Mouse (Mus musculus) forebrain, embryonic 14.5 days (tissue): ENCODE results near the gene Ntn1. TPM values are rescaled to one million over a fixed set of nuclear protein-coding genes. Genes with fewer than 3 reads are reported as not detected.

Experiments used
- ATAC-seq: fragments of 200-750 bp; cut with Nextera tagmentation; 2 replicates; pipeline ENCODE4 v1.8.0; 2017; ENCODE audit warnings: mild to moderate bottlenecking, moderate library complexity
- DNase-seq: peaks from one replicate; pipeline ENCODE4 v3.0.0-alpha.2; 2015; ENCODE audit warnings: low spot score
- H3K27ac ChIP-seq: fragments of 300-500 bp; sonication (generic); 2 replicates; pipeline ENCODE4 v1.5.1; 2014; ENCODE audit warnings: low read depth, mild to moderate bottlenecking, control low read depth, low read length, moderate library complexity
- H3K27me3 ChIP-seq: fragments of 300-500 bp; sonication (generic); replicated peaks from 2 replicates; pipeline ENCODE4 v1.6.1; 2014; ENCODE audit warnings: low read length, control low read depth, mixed read lengths; ENCODE audit not compliant: control insufficient read depth, insufficient read depth
- H3K36me3 ChIP-seq: fragments of 300-500 bp; sonication (generic); 2 replicates; pipeline ENCODE4 v1.6.1; 2014; ENCODE audit warnings: low read length, control low read depth; ENCODE audit not compliant: control insufficient read depth, insufficient read depth
- H3K4me1 ChIP-seq: fragments of 300-500 bp; sonication (generic); 2 replicates; pipeline ENCODE4 v1.6.1; 2014; ENCODE audit warnings: antibody characterized with exemption, low read length, control low read depth; ENCODE audit not compliant: control insufficient read depth, insufficient read depth
- H3K4me2 ChIP-seq: fragments of 300-500 bp; sonication (generic); 2 replicates; pipeline ENCODE4 v1.6.1; 2014; ENCODE audit warnings: mild to moderate bottlenecking, control low read depth, low read length
- H3K4me3 ChIP-seq: fragments of 300-500 bp; sonication (generic); 2 replicates; pipeline ENCODE4 v1.5.1; 2014; ENCODE audit warnings: low read depth, low read length, control low read depth
- H3K9ac ChIP-seq: fragments of 300-500 bp; sonication (generic); 2 replicates; pipeline ENCODE4 v1.6.1; 2014; ENCODE audit warnings: mild to moderate bottlenecking, low read length, control low read depth, moderate library complexity
- H3K9me3 ChIP-seq: fragments of 300-500 bp; sonication (generic); replicated peaks from 2 replicates; pipeline ENCODE4 v1.6.1; 2016; ENCODE audit warnings: low read length, control low read depth, mixed read lengths; ENCODE audit not compliant: control insufficient read depth
- WGBS: fragments of 180-500 bp; shearing (Covaris S2); extraction: QIAGEN DNeasy Blood & Tissue Kit; methylation state at CpG from one replicate; pipeline ENCODE4 v1.1.7; 2014; 5-methylcytosine and 5-hydroxymethylcytosine counted together
- polyA plus RNA-seq: library from polyadenylated mRNA; unstranded; fragments of >200 nt; fragmentation: Nextera tagmentation; extraction: Ambion mirVana; gene quantifications from 2 replicates; pipeline ENCODE4 v1.2.1, GENCODE M21; 2014

Ntn1 gene
- 3.5 TPM in 2 replicates for polyA plus RNA-seq

DNA sequence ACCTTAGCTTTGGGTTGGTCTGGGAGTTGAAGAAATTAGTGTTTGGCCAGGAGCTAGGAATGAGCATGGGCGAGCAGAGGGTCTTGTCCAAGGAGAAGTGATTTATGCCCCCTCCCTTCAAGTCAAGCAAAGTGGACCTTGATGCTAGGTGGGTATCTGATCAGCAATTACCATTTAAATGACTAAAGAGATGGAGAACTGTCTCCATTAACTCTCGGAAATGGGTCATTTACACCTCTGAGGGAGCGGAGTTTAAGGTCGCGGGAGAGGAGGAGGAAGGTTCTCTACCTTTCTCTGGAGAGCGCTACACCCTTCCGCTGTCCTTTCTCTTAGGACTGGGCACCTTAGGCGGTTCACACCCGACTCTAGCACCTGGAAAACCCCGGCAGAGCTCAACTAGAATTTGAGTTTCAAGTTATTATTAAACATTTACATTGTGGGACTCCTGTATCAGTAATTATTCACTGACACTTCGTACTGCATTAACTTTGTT, at the start of gene Ntn1:
Ntn1 (minus strand) TSS at position 97 of the 493 bp plus-strand sequence.
- H3K4me3 ChIP-seq, result peak within 1 kb of the TSS; percentile 44
- WGBS, result 9% methylated on average over 11 of the region's 11 CpGs
- H3K36me3 ChIP-seq, result no peaks in the 10 kb centered on the region
- peaks cover 12% of the 10 kb centered on the region for H3K4me1 ChIP-seq
- peaks cover 21% of the 10 kb centered on the region for H3K27me3 ChIP-seq
- no peak within 1 kb of the TSS for H3K27ac ChIP-seq
- H3K4me2 ChIP-seq, result peak within 1 kb of the TSS; percentile 94
- peak within 1 kb of the TSS; percentile 65 for H3K9ac ChIP-seq
- H3K9me3 ChIP-seq, result no peaks in the 10 kb centered on the region
- ATAC-seq (no peak), DNase-seq (no peak)

DNA sequence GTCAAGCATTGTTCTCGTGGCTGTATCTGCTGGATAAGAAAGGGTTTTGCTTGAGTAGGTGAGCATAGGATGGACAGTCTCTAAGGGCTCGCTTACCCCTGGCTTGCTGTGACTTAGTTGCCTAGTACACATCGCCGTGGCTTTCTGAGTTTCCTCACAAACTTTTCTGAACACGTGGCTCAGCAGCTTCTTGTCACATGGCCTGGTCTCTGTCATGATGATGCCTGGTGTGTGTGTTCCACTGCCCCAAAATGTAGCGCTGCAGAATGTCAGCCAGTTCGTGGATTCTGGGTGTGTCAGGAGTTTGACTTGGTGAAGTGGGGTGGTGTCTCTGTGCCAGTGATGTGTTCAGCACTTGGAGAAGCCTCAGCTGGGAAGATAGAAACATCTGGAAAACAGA, 47.7 kb upstream of the Ntn1 start:
- no peak overlapping the region for H3K27ac ChIP-seq
- H3K4me1 ChIP-seq, result no peaks in the 10 kb centered on the region
- 92% methylated on average over 7 of the region's 7 CpGs for WGBS
- H3K9me3 ChIP-seq, result no peaks in the 10 kb centered on the region
- H3K4me2 ChIP-seq, result no peak overlapping the region
- H3K9ac ChIP-seq, result no peak overlapping the region
- DNase-seq (no peak), ATAC-seq (no peak)
- no peak overlapping the region for H3K4me3 ChIP-seq
- no peaks in the 10 kb centered on the region for H3K36me3 ChIP-seq
- H3K27me3 ChIP-seq, result no peaks in the 10 kb centered on the region

DNA sequence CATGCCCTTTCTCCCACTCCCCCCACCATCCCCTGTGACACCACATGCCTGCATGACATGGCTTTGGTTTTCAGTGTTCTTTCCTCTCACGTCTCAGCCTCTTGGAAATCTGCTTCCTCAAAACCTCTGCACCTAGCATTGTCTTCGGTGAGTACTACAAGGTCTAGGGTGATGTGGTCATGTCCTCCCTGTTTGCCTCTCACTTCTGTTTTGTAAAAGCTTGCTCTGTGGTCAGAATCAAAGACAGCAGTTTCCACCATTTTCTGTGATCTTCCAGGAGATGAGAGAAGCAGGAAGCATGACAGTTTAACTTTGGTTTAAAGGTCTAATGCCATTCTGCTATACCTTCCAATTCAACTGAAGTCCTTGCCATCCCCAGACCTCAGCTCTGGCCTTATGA, 46.6 kb upstream of the Ntn1 start:
- H3K4me1 ChIP-seq, result no peaks in the 10 kb centered on the region
- H3K4me3 ChIP-seq, result no peak overlapping the region
- no peaks in the 10 kb centered on the region for H3K9me3 ChIP-seq
- no peaks in the 10 kb centered on the region for H3K27me3 ChIP-seq
- H3K27ac ChIP-seq, result no peak overlapping the region
- no peak overlapping the region for H3K4me2 ChIP-seq
- WGBS, result 88% methylated on average over 2 of the region's 2 CpGs
- no peak overlapping the region for H3K9ac ChIP-seq
- no peaks in the 10 kb centered on the region for H3K36me3 ChIP-seq
- no peak for DNase-seq
- no peak for ATAC-seq

DNA sequence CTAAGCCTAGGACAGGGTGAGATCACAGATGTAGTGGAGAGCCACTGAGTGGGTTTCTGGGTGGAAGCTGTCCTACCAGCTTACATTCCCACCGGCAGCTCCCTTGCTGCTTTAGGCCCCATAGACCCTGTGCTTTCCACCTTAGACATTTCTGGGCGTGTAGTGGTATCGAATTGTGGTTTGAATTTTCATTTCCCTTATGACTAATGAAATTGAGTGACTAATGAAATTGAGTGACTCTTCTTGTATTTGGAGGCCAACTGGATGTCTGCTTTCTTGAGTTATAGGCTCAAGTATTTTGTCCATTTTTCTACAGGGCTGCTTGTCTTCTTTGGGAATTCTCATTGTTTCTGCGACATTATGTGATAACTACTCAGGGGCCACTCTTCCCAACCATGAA, 45.9 kb upstream of the Ntn1 start:
- Histone ChIP-seq H3K27ac (no peak overlapping the region), H3K9me3 (no peaks in the 10 kb centered on the region), H3K4me1 (no peaks in the 10 kb centered on the region), H3K36me3 (no peaks in the 10 kb centered on the region), H3K9ac (no peak overlapping the region), H3K4me2 (no peak overlapping the region), H3K4me3 (no peak overlapping the region), H3K27me3 (no peaks in the 10 kb centered on the region)
- WGBS, result 92% methylated on average over 4 of the region's 4 CpGs
- no peak for DNase-seq
- no peak for ATAC-seq

DNA sequence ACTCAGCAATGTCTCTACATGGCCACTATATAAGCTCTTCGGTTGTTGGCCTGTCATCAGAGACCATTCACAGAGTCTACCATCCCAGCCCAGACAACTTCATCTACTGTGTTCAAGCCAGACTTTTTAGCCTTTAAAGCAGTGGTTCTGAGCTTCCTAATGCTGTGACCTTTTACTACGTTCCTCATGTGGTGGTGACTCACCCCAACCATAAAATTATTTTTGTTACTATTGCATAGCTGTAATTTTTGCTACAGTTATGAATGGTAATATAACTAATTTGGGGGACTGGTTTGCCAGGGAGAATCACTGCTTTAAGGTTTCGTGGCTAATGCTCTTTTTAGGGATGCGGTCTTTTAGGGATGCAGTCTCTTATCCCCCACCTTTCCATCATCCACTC, 45.3 kb upstream of the Ntn1 start:
- no peaks in the 10 kb centered on the region for H3K9me3 ChIP-seq
- H3K36me3 ChIP-seq, result no peaks in the 10 kb centered on the region
- no peak overlapping the region for H3K27ac ChIP-seq
- no peak overlapping the region for H3K4me2 ChIP-seq
- ATAC-seq (no peak), DNase-seq (no peak)
- WGBS, result 92% methylated on average over 4 of the region's 4 CpGs
- H3K4me3 ChIP-seq, result no peak overlapping the region
- no peaks in the 10 kb centered on the region for H3K27me3 ChIP-seq
- H3K9ac ChIP-seq, result no peak overlapping the region
- H3K4me1 ChIP-seq, result no peaks in the 10 kb centered on the region

DNA sequence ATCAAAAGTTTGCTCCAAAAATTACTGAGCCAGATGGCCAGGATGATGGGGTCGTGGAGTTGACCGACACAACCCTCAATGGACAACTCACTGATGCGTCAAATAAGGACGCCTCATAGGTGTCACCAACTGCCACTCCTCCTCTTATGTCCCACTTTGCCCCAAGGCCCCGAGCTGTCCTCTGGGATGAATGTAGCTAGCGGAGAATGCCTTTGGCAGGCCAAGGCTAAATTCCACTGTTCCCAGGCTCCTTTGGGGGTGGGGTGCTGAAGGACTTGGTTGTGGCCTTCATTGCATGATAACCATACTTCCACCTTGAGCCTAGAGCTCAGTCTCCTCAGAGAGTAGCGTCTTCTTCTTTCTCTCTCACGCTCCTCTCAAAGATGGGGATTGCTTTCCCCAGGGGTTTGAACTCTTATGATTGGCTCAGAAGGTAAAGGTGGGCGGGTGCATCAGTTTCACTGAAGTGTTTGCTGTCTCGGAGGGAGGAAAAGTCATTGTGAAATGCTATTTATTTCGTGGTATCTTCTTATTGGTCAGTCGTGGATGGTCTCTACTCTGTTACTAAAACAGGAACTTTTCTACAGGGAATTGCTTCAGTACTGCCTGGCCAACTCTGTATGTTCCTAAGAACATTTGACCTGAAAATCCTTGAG, 42.5 kb upstream of the Ntn1 start:
- no peak overlapping the region for H3K4me3 ChIP-seq
- 87% methylated on average over 12 of the region's 12 CpGs for WGBS
- ATAC-seq, result no peak
- no peaks in the 10 kb centered on the region for H3K36me3 ChIP-seq
- H3K9me3 ChIP-seq, result no peaks in the 10 kb centered on the region
- no peak overlapping the region for H3K9ac ChIP-seq
- H3K4me2 ChIP-seq, result no peak overlapping the region
- no peak overlapping the region for H3K27ac ChIP-seq
- DNase-seq, result no peak
- H3K4me1 ChIP-seq, result no peaks in the 10 kb centered on the region
- no peaks in the 10 kb centered on the region for H3K27me3 ChIP-seq

DNA sequence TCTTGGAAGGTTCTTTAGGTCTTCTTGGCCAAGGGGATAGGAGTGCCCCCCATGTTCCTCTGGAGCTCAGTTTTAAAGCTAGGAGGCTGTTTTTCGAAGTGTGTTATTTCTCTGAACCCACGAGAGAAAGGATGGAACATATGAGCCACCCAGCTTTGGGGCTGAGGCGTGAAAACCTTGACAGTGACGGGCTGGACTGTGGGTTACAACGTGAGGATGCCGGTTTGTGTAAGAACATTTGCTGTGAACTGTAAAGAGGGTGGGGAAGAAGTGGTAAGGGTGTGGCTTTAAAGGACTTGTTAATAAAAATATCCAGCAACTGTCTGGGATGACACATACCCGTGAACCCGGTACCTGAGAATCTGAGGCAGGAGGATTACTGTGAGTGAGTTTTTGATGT, 41.7 kb upstream of the Ntn1 start:
- no peak overlapping the region for H3K9ac ChIP-seq
- H3K4me1 ChIP-seq, result no peaks in the 10 kb centered on the region
- DNase-seq (no peak), ATAC-seq (no peak)
- no peaks in the 10 kb centered on the region for H3K36me3 ChIP-seq
- no peaks in the 10 kb centered on the region for H3K27me3 ChIP-seq
- no peaks in the 10 kb centered on the region for H3K9me3 ChIP-seq
- WGBS, result 90% methylated on average over 8 of the region's 8 CpGs
- H3K4me3 ChIP-seq, result no peak overlapping the region
- H3K27ac ChIP-seq, result no peak overlapping the region
- no peak overlapping the region for H3K4me2 ChIP-seq

DNA sequence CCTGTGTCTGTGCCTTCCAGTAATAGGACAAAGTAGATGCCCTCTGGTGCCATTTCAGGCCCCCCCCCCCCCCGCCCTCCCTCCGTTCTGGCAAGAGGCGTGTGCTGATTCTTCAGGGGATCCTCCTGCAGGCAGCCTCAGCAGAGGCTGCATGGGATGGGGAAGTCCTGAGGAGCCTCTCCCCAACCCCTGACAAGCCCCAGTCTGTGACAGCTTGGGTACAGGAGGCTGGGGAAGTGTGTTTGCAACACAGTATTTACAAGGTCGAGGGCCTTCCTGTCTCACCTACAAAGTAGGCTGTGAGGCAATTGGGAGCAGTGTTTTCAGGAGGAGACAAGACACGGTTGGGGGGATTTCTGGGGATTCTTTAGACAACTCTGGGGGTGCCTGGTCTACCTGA, 40.3 kb upstream of the Ntn1 start:
- Histone ChIP-seq H3K4me1 (no peaks in the 10 kb centered on the region), H3K9ac (no peak overlapping the region), H3K4me3 (no peak overlapping the region), H3K27me3 (no peaks in the 10 kb centered on the region), H3K9me3 (no peaks in the 10 kb centered on the region), H3K4me2 (no peak overlapping the region), H3K36me3 (no peaks in the 10 kb centered on the region), H3K27ac (no peak overlapping the region)
- 64% methylated on average over 5 of the region's 5 CpGs for WGBS
- DNase-seq, result no peak
- ATAC-seq, result no peak

DNA sequence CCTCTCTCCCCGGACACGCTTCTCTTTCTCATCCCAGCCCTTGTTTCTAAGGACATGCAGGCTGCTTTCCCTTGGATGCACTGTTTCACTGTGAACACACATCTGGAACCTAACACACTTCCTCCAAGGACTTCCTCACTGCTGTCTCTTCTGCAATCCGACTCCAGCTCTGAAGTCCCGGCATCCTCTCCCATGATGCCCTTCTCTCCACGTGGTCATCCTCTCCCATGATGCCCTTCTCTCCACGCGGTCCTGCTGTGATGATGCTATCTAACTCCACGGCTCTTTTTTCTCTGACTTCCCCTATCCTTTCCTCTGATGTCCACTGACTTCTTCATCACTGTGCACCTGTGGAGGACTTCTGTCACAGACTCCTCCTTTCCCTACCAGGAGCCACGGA, 39.5 kb upstream of the Ntn1 start:
- no peak overlapping the region for H3K4me3 ChIP-seq
- no peaks in the 10 kb centered on the region for H3K4me1 ChIP-seq
- H3K4me2 ChIP-seq, result no peak overlapping the region
- no peaks in the 10 kb centered on the region for H3K27me3 ChIP-seq
- H3K27ac ChIP-seq, result no peak overlapping the region
- H3K9ac ChIP-seq, result no peak overlapping the region
- H3K9me3 ChIP-seq, result no peaks in the 10 kb centered on the region
- no peaks in the 10 kb centered on the region for H3K36me3 ChIP-seq
- no peak for DNase-seq
- 82% methylated on average over 9 of the region's 9 CpGs for WGBS
- no peak for ATAC-seq
